Mouse (Mus musculus) adrenal gland, adult 18-20 months (tissue): ENCODE measurements around the gene Ccdc97. TPM values are rescaled to one million over a fixed set of nuclear protein-coding genes. Genes with fewer than 3 reads are reported as not detected.

Experiments
- DNase-seq, 2 experiments: peaks; one replicate each; pipeline ENCODE4 v3.0.0; 2021 to 2022; ENCODE audit warnings: low spot score in 2 of 2
- total RNA-seq, 2 experiments: library from RNA; stranded (reverse); gene quantifications; 1 replicate in 1 of 2; 2 replicates in 1 of 2; pipeline ENCODE4 v1.2.3; 2021

Gene Ccdc97
- total RNA-seq, 2 experiments from 2014 or later, result 52.1 to 53.0 TPM

DNA sequence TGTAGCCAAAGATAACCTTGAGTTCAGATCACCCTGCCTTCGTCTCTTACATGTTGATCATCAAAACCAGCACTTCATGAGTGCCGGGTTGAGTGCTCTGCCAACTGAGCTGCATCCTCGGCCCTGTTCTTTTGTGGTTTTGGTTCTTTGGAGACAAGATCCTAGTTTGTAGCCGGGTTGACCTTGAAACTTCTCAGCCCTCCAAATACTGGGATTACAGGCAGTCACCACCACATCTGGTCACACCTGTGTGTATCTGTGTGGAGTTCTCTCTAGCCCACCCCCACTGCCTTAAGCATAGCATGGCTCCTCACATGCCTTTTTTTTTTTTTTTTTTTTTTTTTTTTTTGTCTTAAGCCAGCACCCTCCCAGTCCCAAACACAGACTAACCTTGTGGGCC lies 48.8 kb downstream of the Ccdc97 start:
- DNase-seq, result no peak

DNA sequence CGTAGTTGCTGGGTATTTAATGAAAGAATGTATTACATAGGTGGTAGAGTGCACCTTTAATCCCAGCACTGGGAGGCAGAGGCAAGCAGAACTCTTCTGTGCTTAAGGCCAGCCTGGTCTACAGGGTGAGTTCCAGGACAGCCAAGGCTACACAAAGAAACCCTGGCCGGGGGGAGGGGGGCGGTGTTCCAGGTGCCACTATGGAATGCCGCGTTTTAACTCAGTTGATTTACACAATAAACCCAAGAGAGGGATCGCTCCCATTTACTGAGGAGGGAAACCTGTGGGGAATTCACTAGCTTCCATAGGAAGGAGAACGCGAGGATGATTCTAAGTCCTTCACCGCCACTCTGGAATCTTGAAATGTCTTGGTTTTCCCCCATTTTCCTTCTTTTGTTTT lies 49.3 kb downstream of the Ccdc97 start:
- no peak for DNase-seq

DNA sequence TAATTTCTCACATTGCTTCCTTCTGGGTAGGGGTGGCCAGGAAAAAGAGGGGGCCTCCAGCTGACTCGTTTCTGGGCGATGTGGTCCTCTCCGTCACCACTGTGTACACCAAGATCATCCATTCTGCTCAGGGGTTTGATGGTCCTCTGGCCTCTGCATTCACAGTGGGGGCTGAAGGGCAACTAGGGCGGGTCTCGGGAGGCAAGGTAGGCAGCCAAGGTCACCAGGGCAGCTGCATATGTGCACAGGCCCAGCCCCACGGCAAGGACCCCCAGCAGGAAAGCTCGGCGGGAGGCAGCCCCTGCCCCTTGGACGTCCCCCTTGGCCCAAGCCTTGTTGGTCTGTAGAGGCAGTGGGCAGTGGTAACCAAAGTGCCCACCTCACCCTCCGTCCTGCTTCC lies 49.7 kb downstream of the Ccdc97 start:
- no peak for DNase-seq

DNA sequence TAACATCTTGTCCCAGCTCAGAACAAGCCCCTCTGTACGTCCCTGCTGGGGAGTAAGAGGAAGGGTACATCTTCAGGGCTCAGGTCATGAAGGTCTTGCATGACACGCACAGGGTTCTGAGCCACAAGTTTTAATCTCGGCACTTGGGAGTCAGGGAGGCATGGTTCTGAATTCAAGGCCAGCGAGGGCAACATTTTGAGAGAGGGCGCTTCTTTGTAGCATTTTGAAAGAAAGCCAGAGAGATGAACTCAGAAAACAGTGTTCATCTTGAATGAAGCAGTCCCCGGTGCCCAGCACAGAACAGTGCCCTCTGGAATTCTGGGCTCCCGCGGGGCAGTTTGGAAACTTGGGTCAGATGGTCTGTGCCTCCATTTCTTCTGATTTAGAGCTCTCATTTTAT lies 52.5 kb downstream of the Ccdc97 start:
- no peak for DNase-seq

Other genes with a start within 250 kb of the Ccdc97 start
- 10 to 100 TPM in 1 of 2 experiments, 1 to 10 TPM in 1; 9.3 to 34.6 TPM for gene Ceacam1, start 241.5 kb downstream of the Ccdc97 start, total RNA-seq
- gene Ceacam2, start 179.2 kb downstream of the Ccdc97 start, total RNA-seq, result 1 to 10 TPM; 1.0 to 3.7 TPM
- gene Erich4, start 103.2 kb downstream of the Ccdc97 start, total RNA-seq, result not detected
- 10 to 100 TPM; 24.2 to 30.5 TPM for gene Dmac2, start 99.7 kb downstream of the Ccdc97 start, total RNA-seq
- gene B3gnt8, start 92.4 kb downstream of the Ccdc97 start, total RNA-seq, result 1 to 10 TPM; 2.7 to 2.8 TPM
- 100 to 1,000 TPM; 232 to 288 TPM for gene Bckdha, start 60.1 kb downstream of the Ccdc97 start, total RNA-seq
- gene Exosc5, start 59.9 kb downstream of the Ccdc97 start, total RNA-seq, result 10 to 100 TPM; 38.0 to 49.3 TPM
- gene Tmem91, start 43.9 kb downstream of the Ccdc97 start, total RNA-seq, result not detected
- 10 to 100 TPM; 15.0 to 16.2 TPM for gene B9d2, start 38.3 kb downstream of the Ccdc97 start, total RNA-seq
- gene Tgfb1, start 32.1 kb downstream of the Ccdc97 start, total RNA-seq, result 10 to 100 TPM; 26.2 to 36.0 TPM
- gene Hnrnpul1, start 35.7 kb upstream of the Ccdc97 start, total RNA-seq, result 10 to 100 TPM; 83.8 to 94.4 TPM
- gene Axl, start 69.6 kb upstream of the Ccdc97 start, total RNA-seq, result 10 to 100 TPM; 41.9 to 66.9 TPM
- gene Cyp2s1, start 97.8 kb upstream of the Ccdc97 start, total RNA-seq, result 1 to 10 TPM; 3.4 to 4.3 TPM
- 10 to 100 TPM in 1 of 2 experiments, 1 to 10 TPM in 1; 8.3 to 26.8 TPM for gene Cyp2b10, start 178.5 kb upstream of the Ccdc97 start, total RNA-seq